Comparison of ENCODE assay signal across 22 mouse cellular contexts in genomic region chr5:57847500-57847899, GRCm38 (mm10).
DNase-seq lines count a peak whose midpoint lies in the region; ATAC-seq and TF ChIP-seq lines count a peak whose summit lies in the region.
"Had no signal": no experiment of that assay in that cellular context is flagged by ENCODE, and none has a peak within 500 bp of the region (broad histone marks: within the 10 kb centered on the region; RNA-seq: fewer than 3 reads in every experiment).

No protein-coding gene starts in this region.

- no peaks in the 10 kb centered on the region for H3K36me3 ChIP-seq in midbrain, postnatal 0 days (ENCODE audit: insufficient read depth, low read length)
- no peaks in the 10 kb centered on the region for H3K36me3 ChIP-seq in midbrain, embryonic 13.5 days
- H3K36me3 ChIP-seq: limb, embryonic 12.5 days; liver, embryonic 13.5 days; lung, embryonic 15.5 days; midbrain, embryonic 12.5 days; neural tube, embryonic 15.5 days had no signal

- no peak overlapping the region for H3K9ac ChIP-seq in midbrain, postnatal 0 days (replicated peaks; ENCODE audit: low read length, poor library complexity, severe bottlenecking)
- no peak overlapping the region for H3K9ac ChIP-seq in midbrain, embryonic 13.5 days (replicated peaks)
- H3K9ac ChIP-seq: hindbrain, embryonic 14.5 days; limb, embryonic 12.5 days; liver, embryonic 13.5 days; lung, embryonic 15.5 days; midbrain, embryonic 12.5 days; neural tube, embryonic 15.5 days had no signal

- H3K4me3 ChIP-seq in midbrain, postnatal 0 days (ENCODE audit: low read depth, low read length) = no peak overlapping the region
- no peak overlapping the region for H3K4me3 ChIP-seq in midbrain, embryonic 13.5 days (replicated peaks)
- no peak overlapping the region for H3K4me3 ChIP-seq in layer of hippocampus, adult 2 months
- H3K4me3 ChIP-seq: left cerebral cortex, adult 2 months; limb, embryonic 12.5 days; liver, embryonic 13.5 days; lung, embryonic 15.5 days; midbrain, embryonic 12.5 days; myocyte; neural tube, embryonic 15.5 days had no signal

- H3K9me3 ChIP-seq in midbrain, postnatal 0 days (ENCODE audit: low read length) = no peaks in the 10 kb centered on the region
- no peaks in the 10 kb centered on the region for H3K9me3 ChIP-seq in midbrain, embryonic 13.5 days
- H3K9me3 ChIP-seq: limb, embryonic 12.5 days; liver, embryonic 13.5 days; lung, embryonic 15.5 days; midbrain, embryonic 12.5 days; neural tube, embryonic 15.5 days had no signal

- no peak overlapping the region for H3K27ac ChIP-seq in midbrain, postnatal 0 days (ENCODE audit: low read depth, low read length)
- no peak overlapping the region for H3K27ac ChIP-seq in midbrain, embryonic 13.5 days
- no peak overlapping the region for H3K27ac ChIP-seq in layer of hippocampus, adult 2 months
- H3K27ac ChIP-seq: hindbrain, embryonic 14.5 days; kidney, postnatal 0 days; left cerebral cortex, adult 2 months; limb, embryonic 12.5 days; liver, embryonic 13.5 days; lung, embryonic 15.5 days; midbrain, embryonic 12.5 days; neural tube, embryonic 15.5 days had no signal

- no peaks in the 10 kb centered on the region for H3K27me3 ChIP-seq in midbrain, postnatal 0 days (ENCODE audit: insufficient read depth, low read length)
- no peaks in the 10 kb centered on the region for H3K27me3 ChIP-seq in midbrain, embryonic 13.5 days
- H3K27me3 ChIP-seq: limb, embryonic 12.5 days; liver, embryonic 13.5 days; lung, embryonic 15.5 days; midbrain, embryonic 12.5 days; neural tube, embryonic 15.5 days; Patski had no signal

- H3K4me2 ChIP-seq in midbrain, postnatal 0 days (ENCODE audit: low read depth, low read length, poor library complexity, severe bottlenecking) = no peak overlapping the region
- no peak overlapping the region for H3K4me2 ChIP-seq in midbrain, embryonic 13.5 days (replicated peaks)
- H3K4me2 ChIP-seq: hindbrain, embryonic 14.5 days; limb, embryonic 12.5 days; liver, embryonic 13.5 days; lung, embryonic 15.5 days; midbrain, embryonic 12.5 days; neural tube, embryonic 15.5 days had no signal

- DNase-seq in frontal cortex, postnatal 25 days (ENCODE audit: low spot score in 2 of 2) = no peak
- DNase-seq in midbrain, postnatal 0 days (ENCODE audit: low spot score) = peak; percentile 17
- DNase-seq in layer of hippocampus, adult 2 months (ENCODE audit: low spot score in 2 of 2) = peak; percentile 38 to 52
- no peak for DNase-seq in heart, adult 8-10 months (ENCODE audit: low spot score)
- no peak for DNase-seq in MN1 (ENCODE audit: low spot score)
- DNase-seq: cerebellum, postnatal 36 days; gastrocnemius, postnatal 14 days; heart, postnatal 10 days; liver, embryonic 13.5 days; thymus, adult 18-20 months had no signal

- TF ChIP-seq CTCF in midbrain, postnatal 0 days (IDR thresholded peaks at IDR 0.05) = no peak
- TF ChIP-seq CTCF in layer of hippocampus, adult 2 months (conservative IDR thresholded peaks at IDR 0.05) = no peak

- H3K4me1 ChIP-seq in midbrain, postnatal 0 days (ENCODE audit: insufficient read depth, low read length) = no peaks in the 10 kb centered on the region
- H3K4me1 ChIP-seq in midbrain, embryonic 13.5 days (replicated peaks) = no peaks in the 10 kb centered on the region
- H3K4me1 ChIP-seq: limb, embryonic 12.5 days; liver, embryonic 13.5 days; lung, embryonic 15.5 days; midbrain, embryonic 12.5 days; neural tube, embryonic 15.5 days had no signal

- ATAC-seq in frontal cortex, adult (ENCODE audit: low TSS enrichment) = peak; percentile 70
- no peak for ATAC-seq in midbrain, postnatal 0 days (ENCODE audit: low FRiP score)
- ATAC-seq in midbrain, embryonic 13.5 days = no peak
- ATAC-seq: intestine, postnatal 0 days; Patski had no signal

- WGBS in midbrain, postnatal 0 days = 82% methylated on average over 3 of the region's 3 CpGs
- 76% methylated on average over 3 of the region's 3 CpGs for WGBS in midbrain, embryonic 13.5 days

Comparison
In these comparisons a context has a peak if more than half of its experiments do, and no peak if none do; other contexts are left out.
1. DNase-seq: peak in midbrain, postnatal 0 days (single experiment) and layer of hippocampus, adult 2 months (2 of 2); none in frontal cortex, postnatal 25 days (0 of 2), heart, adult 8-10 months (single experiment) and MN1 (single experiment).